Mouse (Mus musculus): ENCODE data around the gene Trim2. TPM values are rescaled to one million over a fixed set of nuclear protein-coding genes. Genes with fewer than 3 reads are reported as not detected.
A peak's percentile ranks its signal among the peaks of the same experiment; 100 is the strongest.

Gene Trim2
- total and polyA plus RNA-seq, 3 experiments, result 2.4 to 3.3 (median 2.5) TPM

DNA sequence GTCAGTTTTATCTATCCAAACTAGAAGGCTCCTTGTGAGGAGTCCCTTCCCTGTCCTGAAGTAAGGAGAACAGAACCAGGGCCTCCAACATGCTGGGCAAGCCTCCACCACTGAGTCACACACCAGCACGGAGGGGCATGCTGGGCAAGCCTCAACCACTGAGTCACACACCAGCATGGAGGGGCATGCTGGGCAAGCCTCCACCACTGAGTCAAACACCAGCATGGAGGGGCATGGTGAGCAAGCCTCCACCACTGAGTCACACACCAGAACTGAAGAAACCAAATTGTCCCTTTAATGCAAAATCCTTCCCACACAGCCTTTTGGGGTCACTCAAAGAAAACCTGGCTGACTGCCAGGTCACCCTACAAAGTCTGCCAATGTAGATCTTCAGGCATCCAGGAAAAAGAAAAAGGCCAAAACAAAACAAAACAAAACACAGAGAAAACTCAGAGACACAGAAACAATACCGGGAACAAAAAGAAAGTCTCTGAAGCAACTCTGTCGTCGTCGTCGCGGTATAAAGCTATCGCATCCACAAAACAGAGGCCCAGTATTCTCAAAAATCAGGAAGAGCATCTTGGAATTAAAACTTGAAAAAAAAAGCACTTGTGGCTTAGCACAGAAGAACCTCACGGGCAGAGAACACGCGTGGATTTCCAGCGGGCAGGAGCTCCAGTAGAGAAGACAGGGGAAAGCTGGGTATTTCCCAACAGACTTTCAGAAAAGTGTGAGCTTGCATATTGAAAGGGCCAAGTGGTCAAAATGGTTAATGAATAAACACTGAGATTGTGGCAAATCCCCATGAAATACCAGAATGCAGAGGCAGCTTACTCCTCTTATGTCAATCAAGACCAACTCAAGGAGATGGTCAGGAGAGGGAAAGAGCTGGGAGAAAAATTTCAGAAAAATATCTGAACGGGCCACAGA lies 12.7 kb downstream of the Trim2 start:
- dilution Hi-C loops (cut with MboI; ENCODE audit: extremely low pct_ligation_motif_present, extremely low pct_unique_long_range_greater_than_20kb, low sequenced_read_pairs), result no loop called here
- in situ Hi-C loops (cut with MboI; ENCODE audit: low pct_ligation_motif_present, low pct_unique_long_range_greater_than_20kb, low sequenced_read_pairs), result no loop called here
- H3K79me2 ChIP-seq (replicated peaks; ENCODE audit: control insufficient read depth, extremely low read depth, insufficient read depth, poor library complexity, severe bottlenecking), result no peaks in the 10 kb centered on the region
- peaks cover 7 to 11% of the 10 kb centered on the region in 2 experiments; a peak in 3 of 4 replicates for H3K4me1 ChIP-seq (ENCODE audit: control insufficient read depth in 1 of 2, insufficient read depth in 2 of 2)
- no peaks in the 10 kb centered on the region for H3K36me3 ChIP-seq (replicated peaks in 1 of 2; ENCODE audit: control insufficient read depth in 1 of 2, insufficient read depth in 1 of 2, low read length in 1 of 2)
- no peak overlapping the region for H3K9ac ChIP-seq (ENCODE audit: insufficient read depth, low read depth)
- H3K4me3 ChIP-seq (replicated peaks in 1 of 3; ENCODE audit: low read depth in 2 of 3, low read length in 2 of 3, poor library complexity in 1 of 3), result no peak overlapping the region
- H3K27ac ChIP-seq (ENCODE audit: insufficient read depth, low read depth), result no peak overlapping the region
- peak overlapping the region; percentile 86 for H3K4me2 ChIP-seq (ENCODE audit: insufficient read depth, low read depth, poor library complexity, severe bottlenecking)
- peak; percentile 71; the same call in 1 of the 2 replicates for TF ChIP-seq BHLHE40 (IDR thresholded peaks at IDR 0.05; ENCODE audit: low read depth, low read length)
- TF ChIP-seq USF1 (IDR thresholded peaks at IDR 0.05; ENCODE audit: low read depth, low read length), result no peak
- peak; percentile 37; the same call in 1 of the 2 replicates for TF ChIP-seq IRF4 (IDR thresholded peaks at IDR 0.05; ENCODE audit: low read depth, low read length)
- TF ChIP-seq MEF2A (IDR thresholded peaks at IDR 0.05; ENCODE audit: borderline replicate concordance, low read depth, low read length), result 0 out of 2 replicates have a peak, but pooled peaks have one; percentile 14
- DNase-seq (ENCODE audit: extremely low read depth), result no peak
- H3K9me3 ChIP-seq (replicated peaks; ENCODE audit: low read length), result peaks cover 2% of the 10 kb centered on the region
- H3K27me3 ChIP-seq (replicated peaks), result no peaks in the 10 kb centered on the region

DNA sequence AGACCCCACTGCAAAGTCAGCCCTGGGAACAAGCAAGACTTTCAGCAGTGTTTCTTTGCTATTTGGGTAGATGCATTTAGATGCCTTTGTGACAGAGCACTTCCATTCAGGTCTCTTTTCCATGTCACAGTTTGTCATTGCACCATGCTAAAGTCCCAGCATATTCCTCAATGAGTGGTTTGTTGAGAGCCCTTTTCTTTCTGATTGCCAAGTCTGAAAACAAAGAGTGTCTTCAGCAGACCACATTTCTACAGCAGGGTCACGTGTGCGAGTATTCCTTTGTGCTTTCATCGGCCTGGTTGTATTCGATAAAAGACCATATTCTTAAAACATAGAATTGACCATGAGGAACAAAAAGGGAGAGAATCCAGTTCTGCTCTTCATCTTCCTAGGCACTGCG lies 14.4 kb downstream of the Trim2 start:
- Histone ChIP-seq H3K9ac (ENCODE audit: insufficient read depth, low read depth) (no peak overlapping the region), H3K27me3 (replicated peaks) (peaks cover under 1% of the 10 kb centered on the region), H3K27ac (ENCODE audit: insufficient read depth, low read depth) (no peak overlapping the region), H3K79me2 (replicated peaks; ENCODE audit: control insufficient read depth, extremely low read depth, insufficient read depth, poor library complexity, severe bottlenecking) (no peaks in the 10 kb centered on the region), H3K9me3 (replicated peaks; ENCODE audit: low read length) (no peaks in the 10 kb centered on the region), H3K4me1 (ENCODE audit: control insufficient read depth in 1 of 2, insufficient read depth in 2 of 2) (peaks cover 7 to 11% of the 10 kb centered on the region in 2 experiments; a peak in 3 of 4 replicates), H3K36me3 (replicated peaks in 1 of 2; ENCODE audit: control insufficient read depth in 1 of 2, insufficient read depth in 1 of 2, low read length in 1 of 2) (no peaks in the 10 kb centered on the region), H3K4me2 (ENCODE audit: insufficient read depth, low read depth, poor library complexity, severe bottlenecking) (no peak overlapping the region), H3K4me3 (replicated peaks in 1 of 3; ENCODE audit: low read depth in 2 of 3, low read length in 2 of 3, poor library complexity in 1 of 3) (no peak overlapping the region)
- DNase-seq (ENCODE audit: extremely low read depth), result no peak
- in situ Hi-C loops (cut with MboI; ENCODE audit: low pct_ligation_motif_present, low pct_unique_long_range_greater_than_20kb, low sequenced_read_pairs) (no loop called here), dilution Hi-C loops (cut with MboI; ENCODE audit: extremely low pct_ligation_motif_present, extremely low pct_unique_long_range_greater_than_20kb, low sequenced_read_pairs) (no loop called here)
- TF ChIP-seq CTCF (conservative IDR thresholded peaks at IDR 0.05 in 1 of 2, IDR thresholded peaks at IDR 0.05 in 1 of 2; ENCODE audit: low read depth in 2 of 2, low read length in 2 of 2) (no peak), E2F4 (IDR thresholded peaks at IDR 0.05; ENCODE audit: insufficient replicate concordance, low read depth, low read length) (no peak), ETS1 (conservative IDR thresholded peaks at IDR 0.05; ENCODE audit: low read depth, low read length) (no peak), NELFE (IDR thresholded peaks at IDR 0.05; ENCODE audit: low read depth, low read length) (no peak)

DNA sequence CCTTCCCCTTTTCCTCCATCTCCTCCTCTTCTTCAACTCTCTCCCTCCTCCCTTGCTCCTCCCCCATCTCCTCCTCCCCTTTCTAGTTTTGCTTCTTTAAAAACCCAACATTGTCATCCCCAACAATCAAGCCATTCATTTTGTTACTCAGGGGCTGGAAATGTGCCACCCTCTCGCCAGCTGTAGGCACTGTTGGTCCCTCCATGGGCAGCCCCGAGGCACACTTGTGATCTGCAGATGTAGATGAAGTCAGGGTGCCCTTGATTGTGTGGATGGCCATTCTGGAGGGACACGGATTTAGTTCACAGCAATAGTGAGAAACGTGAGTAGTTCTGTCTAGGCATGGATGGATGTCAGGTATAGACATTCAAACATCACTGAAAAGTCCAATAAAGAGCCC lies 17.7 kb downstream of the Trim2 start:
- H3K36me3 ChIP-seq (replicated peaks in 1 of 2; ENCODE audit: control insufficient read depth in 1 of 2, insufficient read depth in 1 of 2, low read length in 1 of 2), result no peaks in the 10 kb centered on the region
- H3K9me3 ChIP-seq (replicated peaks; ENCODE audit: low read length), result no peaks in the 10 kb centered on the region
- H3K4me3 ChIP-seq (replicated peaks in 1 of 3; ENCODE audit: low read depth in 2 of 3, low read length in 2 of 3, poor library complexity in 1 of 3), result no peak overlapping the region
- dilution Hi-C loops (cut with MboI; ENCODE audit: extremely low pct_ligation_motif_present, extremely low pct_unique_long_range_greater_than_20kb, low sequenced_read_pairs) (no loop called here), in situ Hi-C loops (cut with MboI; ENCODE audit: low pct_ligation_motif_present, low pct_unique_long_range_greater_than_20kb, low sequenced_read_pairs) (no loop called here)
- H3K27ac ChIP-seq (ENCODE audit: insufficient read depth, low read depth), result no peak overlapping the region
- peaks cover 3 to 4% of the 10 kb centered on the region in 2 experiments; a peak in 3 of 4 replicates for H3K4me1 ChIP-seq (ENCODE audit: control insufficient read depth in 1 of 2, insufficient read depth in 2 of 2)
- TF ChIP-seq ELF1 (IDR thresholded peaks at IDR 0.05; ENCODE audit: low read depth, low read length), result no peak
- no peak for TF ChIP-seq MAZ (IDR thresholded peaks at IDR 0.05; ENCODE audit: low read depth, low read length)
- TF ChIP-seq IRF4 (IDR thresholded peaks at IDR 0.05; ENCODE audit: low read depth, low read length), result no peak
- no peak for TF ChIP-seq GABPA (IDR thresholded peaks at IDR 0.05; ENCODE audit: insufficient replicate concordance, low read depth, low read length)
- TF ChIP-seq PAX5 (IDR thresholded peaks at IDR 0.05; ENCODE audit: low read length), result no peak
- TF ChIP-seq UBTF (IDR thresholded peaks at IDR 0.05; ENCODE audit: low read depth, low read length), result no peak
- no peak for TF ChIP-seq JUN (IDR thresholded peaks at IDR 0.05; ENCODE audit: insufficient read depth, low read depth, low read length)
- no peak for TF ChIP-seq CHD2 (IDR thresholded peaks at IDR 0.05; ENCODE audit: low read length)
- TF ChIP-seq KAT2A (IDR thresholded peaks at IDR 0.05; ENCODE audit: insufficient replicate concordance, low read length), result no peak
- no peak for TF ChIP-seq HCFC1 (IDR thresholded peaks at IDR 0.05; ENCODE audit: low read depth, low read length)
- TF ChIP-seq RCOR1 (conservative IDR thresholded peaks at IDR 0.05; ENCODE audit: low read depth, low read length), result no peak
- TF ChIP-seq TBP (conservative IDR thresholded peaks at IDR 0.05; ENCODE audit: low read depth, low read length), result no peak
- no peak for TF ChIP-seq ZNF384 (IDR thresholded peaks at IDR 0.05; ENCODE audit: low read depth, low read length)
- TF ChIP-seq E2F4 (IDR thresholded peaks at IDR 0.05; ENCODE audit: insufficient replicate concordance, low read depth, low read length), result no peak
- no peak for TF ChIP-seq ZMIZ1 (IDR thresholded peaks at IDR 0.05; ENCODE audit: low read depth, low read length)
- H3K4me2 ChIP-seq (ENCODE audit: insufficient read depth, low read depth, poor library complexity, severe bottlenecking), result no peak overlapping the region
- no peak overlapping the region for H3K9ac ChIP-seq (ENCODE audit: insufficient read depth, low read depth)
- no peaks in the 10 kb centered on the region for H3K79me2 ChIP-seq (replicated peaks; ENCODE audit: control insufficient read depth, extremely low read depth, insufficient read depth, poor library complexity, severe bottlenecking)
- H3K27me3 ChIP-seq (replicated peaks), result peaks cover 5% of the 10 kb centered on the region
- DNase-seq (ENCODE audit: extremely low read depth), result no peak

All from CH12.LX (cell line).